Mouse (Mus musculus) lung, adult 2 months (tissue): ENCODE results near the gene Tomm40l.

Source experiments
- CTCF ChIP-seq: fragments of 200-500 bp; IDR thresholded peaks from 2 replicates; pipeline ENCODE4 v1.5.1; 2011; ENCODE audit warnings: mild to moderate bottlenecking, low read length, control low read depth; ENCODE audit not compliant: insufficient read depth
- POLR2A ChIP-seq: fragments of 200-500 bp; IDR thresholded peaks from 2 replicates; pipeline ENCODE4 v1.6.1; 2011; ENCODE audit warnings: low read depth, mild to moderate bottlenecking, control low read depth, low read length, borderline replicate concordance; ENCODE audit errors: extremely low read depth

GRCm38 (mm10) chr1:171169913-171170312 lies 52.4 kb downstream of the Tomm40l start:
- TF ChIP-seq CTCF (no peak), POLR2A (no peak)
